Mouse (Mus musculus) C2C12 (cell line): ENCODE measurements around the gene Olfr45.

Experiments used
- CEBPB ChIP-seq: IDR thresholded peaks from one replicate; pipeline ENCODE4 v1.6.1; 2011; ENCODE audit warnings: low read depth, mild to moderate bottlenecking, control low read depth, moderate library complexity
- CTCF ChIP-seq: IDR thresholded peaks from one replicate; pipeline ENCODE4 v1.5.1; 2011; ENCODE audit not compliant: control insufficient read depth, insufficient read depth, insufficient read length
- MYOG ChIP-seq: IDR thresholded peaks from one replicate; pipeline ENCODE4 v1.6.1; 2011; ENCODE audit not compliant: control insufficient read depth, insufficient read length; ENCODE audit errors: extremely low read depth
- USF1 ChIP-seq: IDR thresholded peaks from one replicate; pipeline ENCODE4 v1.6.1; 2011; ENCODE audit warnings: low read depth, mild to moderate bottlenecking, control low read depth, moderate library complexity

- TF ChIP-seq CTCF (no peak), CEBPB (no peak), MYOG (no peak), USF1 (no peak)
These were observed 43.8 kb downstream of the Olfr45 start for GRCm38 (mm10) chr7:140725558-140725957.
